Mouse (Mus musculus) left cerebral cortex, adult 11 months (tissue): ENCODE data around the gene Mrps33.

Source experiments
- DNase-seq: peaks from one replicate; pipeline ENCODE4 v3.0.0; 2022; ENCODE audit warnings: low spot score

Gene Mrps33

DNA sequence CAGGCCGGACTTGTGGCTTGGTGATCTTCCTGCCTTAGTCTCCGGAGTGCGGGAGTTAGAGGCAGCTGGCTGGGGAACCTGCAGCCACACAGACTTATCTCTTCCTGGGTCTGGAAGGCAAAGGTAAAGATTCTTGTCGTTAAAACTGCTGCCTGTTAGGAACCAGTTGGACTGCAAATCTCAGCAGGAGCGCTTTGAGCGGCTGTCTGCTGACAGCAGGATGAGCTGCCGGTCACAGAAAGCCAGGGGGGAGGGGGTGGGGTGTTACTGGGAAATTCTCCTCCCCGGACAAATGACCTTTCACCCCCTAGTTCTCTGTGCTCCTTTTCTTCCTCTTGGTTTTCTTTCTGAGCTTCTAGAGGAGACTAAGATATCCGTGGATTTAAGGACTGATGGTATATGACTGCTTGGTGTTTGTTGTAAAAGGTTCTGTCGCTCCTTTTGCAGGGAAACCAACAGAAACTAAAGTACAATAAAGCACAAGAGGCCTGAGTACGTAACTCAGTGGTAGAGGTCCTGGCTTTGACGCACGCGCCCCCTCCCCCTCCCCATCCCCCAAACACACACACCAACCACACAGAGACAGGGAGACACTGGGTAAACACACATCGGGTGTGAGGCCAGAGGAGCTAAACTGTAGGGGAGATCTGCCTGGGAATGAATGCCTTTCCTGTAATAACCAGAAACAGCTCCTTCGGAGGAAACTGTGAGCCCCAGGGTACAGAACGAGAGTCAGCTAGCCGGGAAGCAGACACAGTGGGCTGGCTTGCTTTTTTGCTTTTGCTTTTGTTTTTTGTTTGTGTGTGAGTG is 29.7 kb downstream of the Mrps33 start:
- DNase-seq, result no peak

DNA sequence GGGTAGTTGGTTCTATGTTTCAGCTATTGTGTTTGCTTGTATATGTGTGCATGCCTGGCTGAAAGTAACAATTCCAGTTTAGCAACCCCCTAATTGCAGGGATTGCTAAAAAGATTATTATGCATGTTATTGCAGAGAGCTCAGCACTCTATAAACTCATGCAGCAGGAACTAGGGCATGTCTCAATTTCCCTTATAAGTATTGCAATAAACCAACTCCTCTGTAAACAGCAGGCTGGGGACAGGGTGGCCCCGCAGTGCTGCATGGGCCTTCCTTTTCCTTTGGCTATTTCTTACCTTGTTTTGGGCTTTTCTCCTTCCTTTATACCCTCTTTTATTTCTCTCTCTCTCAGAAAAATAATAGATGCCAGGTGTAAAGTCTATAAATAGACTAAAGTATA is 32.3 kb downstream of the Mrps33 start:
- DNase-seq, result no peak

DNA sequence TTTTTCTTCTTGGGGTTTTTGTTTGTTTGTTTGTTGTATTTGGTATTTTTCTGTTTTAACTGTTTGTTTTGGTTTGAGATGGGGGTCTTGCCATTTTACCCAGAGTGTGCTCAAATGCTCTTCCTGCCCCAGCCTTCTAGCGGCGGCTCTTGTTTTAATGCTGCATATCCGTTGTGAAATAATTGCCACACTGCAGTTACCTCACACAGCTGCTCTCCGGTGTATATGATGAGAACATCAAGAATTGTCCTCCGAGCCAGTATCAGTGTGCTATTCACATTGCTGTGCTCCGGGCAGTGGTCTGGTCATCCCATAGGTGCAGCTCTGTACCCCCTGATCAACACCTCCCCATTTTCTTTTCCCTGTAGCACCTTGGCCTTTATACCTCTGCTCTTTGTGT is 34.5 kb downstream of the Mrps33 start:
- no peak for DNase-seq

DNA sequence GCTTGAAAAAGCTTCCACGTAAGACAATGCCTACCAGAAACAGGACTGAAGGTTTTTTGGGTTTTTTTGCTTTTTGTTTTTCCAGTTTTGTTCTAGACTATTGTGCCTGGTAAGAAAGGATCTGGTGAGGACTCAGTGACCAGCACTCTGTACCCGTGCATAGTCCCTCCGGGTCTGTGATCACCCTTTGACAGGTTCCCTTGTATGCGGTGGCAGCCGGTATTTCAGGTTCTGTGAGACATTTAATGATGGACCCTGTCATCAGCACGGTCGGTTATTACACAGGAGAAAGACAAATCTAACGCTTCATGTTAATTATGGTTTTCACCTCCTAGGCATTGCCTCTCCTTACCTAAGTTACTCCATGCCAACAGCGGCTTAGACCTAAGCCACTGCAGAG is 35.8 kb downstream of the Mrps33 start:
- no peak for DNase-seq

GRCm38 (mm10) chr6:39757229-39757628 is 53.6 kb downstream of the Mrps33 start:
- DNase-seq, result no peak
